Mouse (Mus musculus) embryonic facial prominence, embryonic 15.5 days (tissue): ENCODE data around the gene D6Ertd527e. TPM values are rescaled to one million over a fixed set of nuclear protein-coding genes. Genes with fewer than 3 reads are reported as not detected.
"Not testable (repeated sequence)": the region's sequence is repeated elsewhere in the genome, so short reads cannot be mapped to it uniquely, and the experiment has no call there.

Experiments
- ATAC-seq: fragments of 200-750 bp; cut with Nextera tagmentation; 2 replicates; pipeline ENCODE4 v1.8.0; 2017; ENCODE audit warnings: low read depth, moderate TSS enrichment; ENCODE audit not compliant: insufficient number of reproducible peaks, low FRiP score, low TSS enrichment
- H3K27ac ChIP-seq: fragments of 300-500 bp; sonication (generic); replicated peaks from 2 replicates; pipeline ENCODE4 v1.5.1; 2015; ENCODE audit warnings: mild to moderate bottlenecking, inconsistent platforms
- H3K27me3 ChIP-seq: fragments of 300-500 bp; sonication (generic); 2 replicates; pipeline ENCODE4 v1.6.1; 2015; ENCODE audit warnings: inconsistent platforms
- H3K36me3 ChIP-seq: fragments of 300-500 bp; sonication (generic); 2 replicates; pipeline ENCODE4 v1.6.1; 2015; ENCODE audit warnings: mild to moderate bottlenecking, inconsistent platforms
- H3K4me1 ChIP-seq: fragments of 300-500 bp; sonication (generic); 2 replicates; pipeline ENCODE4 v1.6.1; 2015; ENCODE audit warnings: inconsistent platforms
- H3K4me2 ChIP-seq: fragments of 300-500 bp; sonication (generic); replicated peaks from 2 replicates; pipeline ENCODE4 v1.6.1; 2015; ENCODE audit warnings: mild to moderate bottlenecking, inconsistent platforms
- H3K4me3 ChIP-seq: fragments of 300-500 bp; sonication (generic); replicated peaks from 2 replicates; pipeline ENCODE4 v1.5.1; 2015; ENCODE audit warnings: mild to moderate bottlenecking, inconsistent platforms
- H3K9ac ChIP-seq: fragments of 300-500 bp; sonication (generic); 2 replicates; pipeline ENCODE4 v1.6.1; 2015; ENCODE audit warnings: inconsistent platforms
- H3K9me3 ChIP-seq: fragments of 300-500 bp; sonication (generic); replicated peaks from 2 replicates; pipeline ENCODE4 v1.6.1; 2016; ENCODE audit warnings: inconsistent platforms
- WGBS: fragments of 180-500 bp; shearing (Covaris S2); methylation state at CpG from one replicate; pipeline ENCODE4 v1.1.7; 2015; 5-methylcytosine and 5-hydroxymethylcytosine counted together
- polyA plus RNA-seq: library from polyadenylated mRNA; unstranded; fragments of >200 nt; fragmentation: Nextera tagmentation; extraction: Ambion mirVana; gene quantifications from 2 replicates; pipeline ENCODE4 v1.2.1, GENCODE M21; 2015

D6Ertd527e gene
- polyA plus RNA-seq, 1 experiment from 2014 or later = 0.28 TPM

DNA sequence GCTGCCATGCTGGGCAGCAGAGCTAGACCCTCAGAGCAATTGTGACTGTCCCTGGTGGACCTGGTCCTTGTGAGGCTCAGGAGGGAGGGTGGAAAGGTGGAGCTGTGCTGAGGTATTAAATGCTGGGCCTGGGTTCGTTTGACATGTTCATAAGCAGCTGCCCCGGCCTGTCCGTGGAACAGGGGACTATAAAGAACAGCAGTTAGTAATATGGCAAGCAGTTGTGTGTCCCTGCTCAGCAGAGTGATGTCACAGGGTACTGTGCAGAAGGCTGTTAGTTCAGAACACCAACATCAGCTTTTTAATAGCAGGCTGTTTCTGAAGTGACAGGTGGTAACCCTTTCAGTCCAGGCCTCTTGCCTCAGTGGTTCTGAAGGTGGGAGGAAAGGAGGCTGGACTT, 13.7 kb upstream of the D6Ertd527e start:
- no peaks in the 10 kb centered on the region for H3K9me3 ChIP-seq
- H3K27me3 ChIP-seq = no peaks in the 10 kb centered on the region
- no peak overlapping the region for H3K27ac ChIP-seq
- 80% methylated on average over 3 of the region's 3 CpGs for WGBS
- H3K4me3 ChIP-seq = no peak overlapping the region
- no peak overlapping the region for H3K4me2 ChIP-seq
- no peak overlapping the region for H3K9ac ChIP-seq
- H3K36me3 ChIP-seq = peaks cover 49% of the 10 kb centered on the region
- ATAC-seq = no peak
- H3K4me1 ChIP-seq = no peaks in the 10 kb centered on the region

DNA sequence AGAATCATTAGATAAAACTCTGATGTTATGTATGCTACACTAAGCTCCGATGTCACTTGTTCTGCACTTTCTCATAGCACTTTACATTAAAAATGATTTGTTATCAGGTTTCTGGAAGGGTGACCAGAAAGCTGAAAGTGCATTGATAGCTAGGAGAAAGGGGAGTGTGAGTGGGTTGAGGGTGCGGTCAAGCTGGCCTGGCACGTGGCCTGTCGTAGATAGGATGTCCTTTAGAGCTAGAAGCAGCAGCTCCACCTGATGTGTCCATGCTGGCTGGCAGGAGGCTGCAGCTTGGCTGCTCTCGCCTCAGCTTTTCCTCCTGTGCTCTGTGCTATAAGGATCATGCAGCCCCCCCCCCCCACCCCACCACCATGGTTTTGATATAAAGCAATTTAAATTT, 12.1 kb upstream of the D6Ertd527e start:
- peaks cover 3% of the 10 kb centered on the region for H3K4me1 ChIP-seq
- H3K27ac ChIP-seq = no peak overlapping the region
- H3K9ac ChIP-seq = no peak overlapping the region
- H3K27me3 ChIP-seq = no peaks in the 10 kb centered on the region
- WGBS = 90% methylated on average over 5 of the region's 5 CpGs
- peaks cover 36% of the 10 kb centered on the region for H3K36me3 ChIP-seq
- no peak overlapping the region for H3K4me2 ChIP-seq
- H3K9me3 ChIP-seq = no peaks in the 10 kb centered on the region
- no peak for ATAC-seq
- no peak overlapping the region for H3K4me3 ChIP-seq

DNA sequence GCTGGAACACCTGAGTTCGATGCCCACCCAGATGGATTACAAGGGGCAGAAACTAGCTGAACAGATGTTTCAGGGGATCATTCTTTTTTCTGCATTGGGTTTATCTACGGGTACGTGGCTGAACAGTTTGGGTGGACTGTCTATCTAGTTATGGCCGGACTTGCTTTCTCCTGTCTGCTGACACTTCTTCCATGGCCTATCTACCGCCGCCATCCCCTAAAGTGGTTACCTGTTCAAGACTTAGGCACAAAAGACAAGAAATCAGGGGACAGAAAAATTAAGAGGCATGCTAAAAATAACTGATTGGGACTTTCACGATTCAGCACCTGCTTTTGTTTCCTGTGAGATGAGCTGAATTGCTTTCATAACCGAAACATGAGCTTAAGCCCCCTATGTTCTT, 10.9 kb upstream of the D6Ertd527e start:
- H3K27me3 ChIP-seq, ATAC-seq, H3K4me2 ChIP-seq, H3K27ac ChIP-seq, H3K9me3 ChIP-seq, H3K4me3 ChIP-seq, H3K9ac ChIP-seq: not testable (repeated sequence)
- 87% methylated on average over 8 of the region's 8 CpGs for WGBS
- H3K4me1 ChIP-seq = peaks cover 10% of the 10 kb centered on the region
- peaks cover 27% of the 10 kb centered on the region for H3K36me3 ChIP-seq

DNA sequence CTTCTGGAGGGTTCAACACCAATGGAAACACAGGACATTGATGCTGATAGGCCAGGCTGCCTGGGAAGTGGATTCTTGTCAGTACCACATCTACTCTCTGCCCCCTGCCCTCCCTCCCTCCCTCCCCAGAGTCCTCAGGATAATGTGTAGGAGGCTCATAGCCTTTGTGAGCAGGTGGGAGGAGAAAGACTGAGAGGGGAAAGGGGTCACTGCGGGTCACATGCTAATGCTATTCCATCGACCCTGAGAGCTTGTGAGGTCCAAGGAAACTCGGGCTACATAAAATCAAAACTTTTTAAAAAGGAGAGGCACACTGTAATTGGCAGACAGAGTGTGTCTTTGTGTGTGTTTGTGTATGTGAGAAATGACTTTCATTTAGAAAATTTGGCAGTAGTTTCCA, 5.3 kb upstream of the D6Ertd527e start:
- H3K4me1 ChIP-seq = peaks cover 56% of the 10 kb centered on the region
- 16% methylated on average over 3 of the region's 3 CpGs for WGBS

DNA sequence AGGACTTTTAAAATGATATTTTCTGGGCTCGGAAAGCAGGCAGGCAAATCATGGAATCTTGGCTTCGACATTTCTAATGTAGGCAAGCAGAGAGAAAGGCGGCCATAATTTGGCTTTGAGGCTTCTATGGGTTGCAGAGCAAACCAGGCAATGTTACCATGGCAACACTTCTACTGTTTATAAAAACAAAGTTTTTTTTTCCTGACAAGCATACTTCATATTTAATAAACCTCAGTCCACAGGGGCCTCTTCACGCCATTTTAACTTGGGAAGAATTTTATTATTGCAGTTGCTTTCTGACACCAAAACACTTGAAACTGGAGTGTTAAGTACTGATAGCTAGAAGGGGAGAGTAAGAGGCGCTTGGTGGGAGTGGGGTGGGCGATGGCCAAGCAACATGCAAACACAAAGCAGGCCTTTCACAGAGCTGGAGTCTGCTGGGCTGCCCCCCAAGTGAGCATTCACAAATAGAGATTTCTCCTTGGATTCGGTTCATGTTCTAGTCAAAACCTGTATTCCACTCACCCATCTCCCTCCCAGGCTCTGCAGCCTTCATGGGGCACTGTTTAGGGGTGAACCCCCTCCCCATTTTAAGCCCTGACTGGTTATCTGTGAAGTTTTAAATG, 4.8 kb upstream of the D6Ertd527e start:
- Histone ChIP-seq H3K9ac (0 out of 2 replicates have a peak overlapping the region, but pooled peaks have one; percentile 9), H3K27me3 (no peaks in the 10 kb centered on the region), H3K27ac (peak overlapping the region; percentile 86), H3K9me3 (no peaks in the 10 kb centered on the region), H3K36me3 (no peaks in the 10 kb centered on the region), H3K4me1 (peaks cover 56% of the 10 kb centered on the region), H3K4me2 (no peak overlapping the region), H3K4me3 (no peak overlapping the region)
- ATAC-seq = peak; percentile 36
- 29% methylated on average over 7 of the region's 7 CpGs for WGBS

More for the DNA sequence above, 5.3 kb upstream of the D6Ertd527e start:
- H3K27ac ChIP-seq = peak overlapping the region; percentile 86
- no peaks in the 10 kb centered on the region for H3K9me3 ChIP-seq
- no peak overlapping the region for H3K4me2 ChIP-seq
- H3K27me3 ChIP-seq = no peaks in the 10 kb centered on the region
- ATAC-seq = no peak
- H3K36me3 ChIP-seq = no peaks in the 10 kb centered on the region
- no peak overlapping the region for H3K4me3 ChIP-seq
- H3K9ac ChIP-seq = no peak overlapping the region

DNA sequence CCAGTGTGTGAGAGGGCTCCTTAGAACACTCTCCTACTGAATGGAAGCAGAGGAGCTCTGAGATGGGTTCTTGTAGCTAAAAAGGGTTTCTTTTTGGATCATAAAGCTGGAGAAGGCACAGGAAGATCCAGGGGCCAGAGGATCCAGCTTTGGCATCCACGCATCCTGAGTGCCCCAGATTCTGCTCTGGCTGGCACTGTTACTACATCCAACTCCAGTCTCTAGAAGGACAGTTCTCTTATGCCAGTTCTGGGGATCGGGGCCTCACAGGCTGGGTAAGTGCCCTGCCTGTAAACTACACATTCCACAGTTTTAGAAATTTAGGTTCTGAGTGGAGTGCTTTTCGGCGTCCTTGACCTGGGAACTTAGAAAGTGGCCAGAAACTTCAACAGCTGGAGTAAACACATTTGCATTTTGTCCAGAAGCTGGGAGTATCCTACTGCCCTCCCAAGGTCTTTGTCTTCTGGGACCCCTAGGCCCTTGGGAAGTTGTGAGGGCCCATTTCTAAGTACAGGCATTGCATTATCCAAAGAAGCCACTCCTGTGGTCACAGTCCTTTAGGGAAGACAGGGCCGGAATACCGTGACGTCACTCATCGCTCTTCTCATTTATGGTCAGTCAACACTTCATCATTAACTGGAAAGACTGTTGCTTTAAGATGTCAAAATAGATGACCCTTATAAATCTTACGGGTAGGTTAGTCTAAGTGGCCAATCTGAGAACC, 4.1 kb upstream of the D6Ertd527e start:
- Histone ChIP-seq H3K9ac (0 out of 2 replicates have a peak overlapping the region, but pooled peaks have one; percentile 9), H3K4me2 (no peak overlapping the region), H3K9me3 (no peaks in the 10 kb centered on the region), H3K4me3 (no peak overlapping the region), H3K27ac (peak overlapping the region; percentile 86), H3K36me3 (no peaks in the 10 kb centered on the region), H3K4me1 (peaks cover 56% of the 10 kb centered on the region), H3K27me3 (no peaks in the 10 kb centered on the region)
- ATAC-seq = no peak
- 84% methylated on average over 9 of the region's 9 CpGs for WGBS

DNA sequence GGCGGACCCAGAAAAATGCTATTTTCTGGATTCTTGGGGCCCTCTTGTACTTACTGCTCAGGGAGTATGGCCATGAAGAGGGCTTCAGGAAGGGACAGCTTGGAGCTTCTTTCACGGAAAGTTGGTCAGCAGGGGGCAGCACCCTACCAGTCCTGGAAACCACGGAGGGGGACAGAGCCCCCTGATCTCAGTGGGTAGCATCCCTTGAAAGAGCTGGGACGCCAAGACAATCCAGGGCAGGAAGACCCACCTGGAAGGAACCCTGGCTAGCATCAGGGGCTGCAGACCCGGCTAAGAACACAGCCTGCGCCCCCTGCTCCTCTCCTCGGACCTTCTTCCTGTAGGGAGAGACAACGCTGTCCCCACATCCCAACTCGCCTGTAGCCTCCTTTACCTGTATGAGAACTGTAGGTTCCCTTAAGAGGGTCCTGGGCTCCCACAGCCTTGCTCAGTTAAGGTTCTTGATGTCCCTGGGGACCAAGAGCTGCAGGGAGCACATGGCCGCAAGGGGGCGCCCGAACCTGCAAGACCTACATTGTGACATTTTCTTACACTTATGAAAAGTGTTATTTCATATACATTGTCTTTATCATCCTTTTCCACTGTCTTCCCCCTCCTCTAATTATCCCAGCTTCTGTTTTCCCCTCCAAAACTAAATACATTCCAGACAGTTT, 3.1 kb upstream of the D6Ertd527e start:
- no peaks in the 10 kb centered on the region for H3K9me3 ChIP-seq
- peak overlapping the region; percentile 24 for H3K4me3 ChIP-seq
- peak; percentile 61; the same call in 1 of the 2 replicates for ATAC-seq
- no peaks in the 10 kb centered on the region for H3K36me3 ChIP-seq
- WGBS = 10% methylated on average over 12 of the region's 12 CpGs
- H3K4me2 ChIP-seq = peak overlapping the region; percentile 59
- H3K9ac ChIP-seq = 0 out of 2 replicates have a peak overlapping the region, but pooled peaks have one; percentile 12
- H3K4me1 ChIP-seq = peaks cover 56% of the 10 kb centered on the region
- no peaks in the 10 kb centered on the region for H3K27me3 ChIP-seq
- H3K27ac ChIP-seq = peak overlapping the region; percentile 86; the same call in 1 of the 2 replicates

DNA sequence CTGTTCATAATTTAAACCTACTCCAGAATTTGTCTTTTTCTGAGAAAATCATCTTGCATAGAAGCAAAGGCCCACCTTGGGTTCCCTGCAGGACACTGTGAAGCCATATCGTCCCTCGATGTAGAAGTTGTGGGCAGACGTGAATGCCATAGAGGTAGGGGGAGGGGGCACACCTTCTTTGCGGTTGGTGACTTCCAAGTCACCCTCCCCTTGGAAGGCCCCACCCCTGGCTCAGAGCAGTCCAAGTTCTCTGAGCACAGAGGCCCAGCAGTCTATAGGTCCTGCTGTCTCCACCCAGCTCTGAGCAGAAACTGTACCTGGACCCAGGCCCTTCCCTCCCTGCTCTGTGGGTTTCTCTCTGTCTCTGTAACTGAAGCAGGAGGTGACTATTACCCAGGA, 2.6 kb upstream of the D6Ertd527e start:
- H3K27ac ChIP-seq = peak overlapping the region; percentile 75
- H3K9me3 ChIP-seq = no peaks in the 10 kb centered on the region
- H3K4me2 ChIP-seq = no peak overlapping the region
- WGBS = 17% methylated on average over 4 of the region's 4 CpGs
- H3K27me3 ChIP-seq = no peaks in the 10 kb centered on the region
- peaks cover 56% of the 10 kb centered on the region for H3K4me1 ChIP-seq
- H3K4me3 ChIP-seq = no peak overlapping the region
- no peaks in the 10 kb centered on the region for H3K36me3 ChIP-seq
- no peak overlapping the region for H3K9ac ChIP-seq
- peak; percentile 56; the same call in 1 of the 2 replicates for ATAC-seq

DNA sequence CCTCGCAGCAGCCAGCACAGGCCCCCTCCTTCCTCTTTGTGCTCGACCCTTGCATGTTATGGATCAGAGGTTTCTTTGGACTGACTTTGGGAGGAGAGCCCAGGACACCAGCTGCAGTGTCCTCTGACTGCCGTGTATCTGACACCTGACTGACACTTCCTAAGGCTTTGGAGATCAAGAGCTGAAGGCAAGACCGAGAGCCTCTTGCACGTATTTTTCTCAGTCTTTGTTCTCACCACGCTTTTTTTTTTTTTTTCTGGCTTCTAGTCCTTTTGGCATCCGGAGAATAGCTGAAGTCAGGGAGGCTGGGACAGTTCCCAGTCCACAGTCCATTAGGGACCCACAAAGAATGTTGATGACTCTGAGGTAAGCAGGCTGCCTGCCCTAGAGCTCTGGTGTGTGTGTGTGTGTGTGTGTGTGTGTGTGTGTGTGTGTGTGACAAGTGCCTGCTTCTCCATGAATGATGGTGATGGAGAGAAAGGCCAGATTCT, 2.1 kb upstream of the D6Ertd527e start:
- Histone ChIP-seq H3K4me3 (no peak overlapping the region), H3K27me3 (no peaks in the 10 kb centered on the region), H3K9ac (no peak overlapping the region), H3K4me1 (peaks cover 53% of the 10 kb centered on the region), H3K4me2 (no peak overlapping the region), H3K27ac (peak overlapping the region; percentile 75), H3K36me3 (no peaks in the 10 kb centered on the region), H3K9me3 (no peaks in the 10 kb centered on the region)
- WGBS = 35% methylated on average over 7 of the region's 7 CpGs
- ATAC-seq = 0 out of 2 replicates have a peak, but pooled peaks have one; percentile 15

DNA sequence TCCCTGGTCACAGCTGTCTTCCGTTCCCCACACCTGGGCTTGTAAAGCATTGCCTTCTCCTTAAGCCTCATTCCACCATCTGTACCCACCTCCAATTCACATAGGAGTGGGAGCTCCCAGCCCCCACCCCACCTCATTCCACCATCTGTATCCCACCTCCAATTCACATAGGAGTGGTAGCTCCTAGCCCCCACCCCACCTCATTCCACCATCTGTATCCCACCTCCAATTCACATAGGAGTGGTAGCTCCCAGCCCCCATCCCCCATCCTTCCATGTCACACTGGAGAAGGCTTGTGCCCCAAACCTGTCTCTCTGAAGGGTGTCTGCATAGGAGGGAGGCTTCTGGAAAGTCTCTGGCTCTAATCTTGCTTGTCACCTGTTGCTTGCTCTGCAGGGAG, 1.2 kb upstream of the D6Ertd527e start:
- H3K27me3 ChIP-seq = no peaks in the 10 kb centered on the region
- H3K4me2 ChIP-seq = no peak overlapping the region
- no peaks in the 10 kb centered on the region for H3K36me3 ChIP-seq
- ATAC-seq = no peak
- peaks cover 46% of the 10 kb centered on the region for H3K4me1 ChIP-seq
- H3K27ac ChIP-seq = peak overlapping the region; percentile 75; the same call in 1 of the 2 replicates
- H3K9me3 ChIP-seq = no peaks in the 10 kb centered on the region
- WGBS = 79% methylated on average over 1 of the region's 1 CpGs
- H3K4me3 ChIP-seq = no peak overlapping the region
- H3K9ac ChIP-seq = no peak overlapping the region

DNA sequence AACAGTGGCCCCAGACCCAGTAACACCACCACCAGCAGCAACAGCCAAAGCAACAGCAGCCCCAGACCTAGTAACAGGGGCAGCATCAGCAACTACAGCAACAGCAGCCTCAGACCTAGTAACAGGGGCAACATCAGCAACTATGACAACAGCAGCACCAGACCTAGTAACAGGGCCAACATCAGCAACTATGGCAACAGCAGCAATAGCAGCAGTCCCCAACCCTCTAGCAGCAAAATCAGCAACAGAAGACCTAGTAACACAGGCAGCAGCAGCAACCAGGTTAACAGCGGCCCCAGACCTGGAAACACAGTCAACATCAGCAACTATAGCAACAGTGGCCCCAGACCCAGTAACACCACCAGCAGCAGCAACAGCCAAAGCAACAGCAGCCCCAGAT, 6.9 kb downstream of the D6Ertd527e start:
- no peak for ATAC-seq
- H3K27ac ChIP-seq = peak overlapping the region; percentile 65; the same call in 1 of the 2 replicates
- 71% methylated on average over 1 of the region's 1 CpGs for WGBS

More for the DNA sequence above, 6.9 kb downstream of the D6Ertd527e start:
- H3K4me2 ChIP-seq = no peak overlapping the region
- H3K27me3 ChIP-seq = no peaks in the 10 kb centered on the region
- H3K36me3 ChIP-seq = no peaks in the 10 kb centered on the region
- no peak overlapping the region for H3K9ac ChIP-seq
- no peaks in the 10 kb centered on the region for H3K9me3 ChIP-seq
- peaks cover 16% of the 10 kb centered on the region for H3K4me1 ChIP-seq
- H3K4me3 ChIP-seq = no peak overlapping the region
